Mouse (Mus musculus) neutrophil, adult 5-6 weeks (primary cell): Measurements from ENCODE around the gene Tcta. TPM values are rescaled to one million over a fixed set of nuclear protein-coding genes. Genes with fewer than 3 reads are reported as not detected.

Source experiments
- ATAC-seq: fragments of 151-379, 151-347 bp; 2 replicates; pipeline ENCODE4 v1.8.0; 2017; ENCODE audit warnings: mild to moderate bottlenecking, moderate TSS enrichment; ENCODE audit not compliant: insufficient number of reproducible peaks, poor library complexity, low FRiP score, severe bottlenecking; ENCODE audit errors: extremely low read depth
- total RNA-seq: library from RNA; stranded (forward); fragments of 200-1000 nt; gene quantifications from 2 replicates; pipeline ENCODE4 v1.2.3, GENCODE M21; 2017

The Tcta gene
- 17.4 and 23.4 TPM in 2 replicates for total RNA-seq

DNA sequence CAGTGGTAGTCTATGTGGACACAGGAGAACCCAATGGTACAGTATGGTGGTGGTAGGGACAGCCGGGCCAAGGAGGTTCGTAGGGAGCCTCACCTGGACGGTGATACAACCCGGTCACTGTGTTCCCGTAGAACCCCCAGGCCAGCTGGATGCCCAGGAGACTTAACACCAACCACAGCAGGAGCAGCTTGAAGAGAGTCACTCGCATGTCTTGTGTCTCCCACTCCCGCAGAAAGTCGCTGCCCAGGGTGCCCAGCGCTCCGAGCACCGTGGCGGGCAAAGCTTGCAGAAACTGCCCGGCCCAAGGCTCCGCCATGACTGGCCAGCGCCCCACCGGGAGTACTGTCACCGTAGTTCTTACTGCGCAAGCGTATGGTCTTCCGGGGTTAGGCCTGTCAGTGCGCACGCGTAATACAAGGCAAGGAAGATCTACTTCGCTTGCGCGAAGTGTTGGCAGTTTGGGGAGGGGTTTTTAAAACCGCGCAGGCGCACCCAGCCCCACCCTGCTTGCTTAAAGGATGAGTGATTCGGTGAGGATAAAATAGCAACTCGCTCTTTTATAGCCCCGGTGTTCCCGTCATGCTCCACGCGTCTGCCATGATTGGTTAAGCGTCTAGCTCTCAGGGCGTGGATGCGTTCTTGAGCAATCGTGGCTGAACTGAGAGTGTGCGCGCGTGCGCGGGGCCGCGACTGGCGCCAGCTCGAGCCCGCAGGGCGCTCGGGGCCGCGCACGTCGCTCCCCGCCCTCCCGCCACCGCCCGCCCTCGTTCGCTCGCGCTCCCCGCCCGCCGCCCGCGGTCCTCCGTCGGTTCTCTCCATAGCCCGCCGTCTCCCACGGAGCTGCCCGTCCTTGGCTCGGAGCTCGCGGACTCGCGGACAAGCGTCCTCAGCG is at the start of gene Tcta, which contains the start of gene Rhoa:
TSS of gene Tcta (minus strand) at position 532 of the 892 bp plus-strand sequence.
TSS of gene Rhoa (plus strand) at position 501 of the 892 bp plus-strand sequence.
- peak; percentile 94 for ATAC-seq

DNA sequence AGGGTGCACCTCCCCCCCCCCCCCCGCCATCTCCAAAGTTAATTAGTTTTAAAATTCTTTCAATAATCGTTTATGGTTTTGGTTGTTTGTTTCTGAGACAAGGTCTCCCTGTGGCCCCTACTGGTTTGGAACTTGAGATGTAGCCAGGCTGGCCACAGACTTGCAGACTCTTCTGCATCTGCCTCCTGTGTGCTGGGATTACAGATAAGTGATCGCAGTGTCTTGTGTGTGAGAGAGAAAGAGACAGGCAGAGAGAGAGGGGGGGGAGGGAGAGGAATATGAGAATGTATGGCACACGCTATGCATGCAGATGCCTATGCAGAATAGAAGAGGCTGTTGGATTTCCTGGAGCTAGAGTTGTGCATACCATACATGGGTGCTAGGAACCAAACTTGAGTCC is 43.8 kb upstream of the Tcta start:
- ATAC-seq = no peak

DNA sequence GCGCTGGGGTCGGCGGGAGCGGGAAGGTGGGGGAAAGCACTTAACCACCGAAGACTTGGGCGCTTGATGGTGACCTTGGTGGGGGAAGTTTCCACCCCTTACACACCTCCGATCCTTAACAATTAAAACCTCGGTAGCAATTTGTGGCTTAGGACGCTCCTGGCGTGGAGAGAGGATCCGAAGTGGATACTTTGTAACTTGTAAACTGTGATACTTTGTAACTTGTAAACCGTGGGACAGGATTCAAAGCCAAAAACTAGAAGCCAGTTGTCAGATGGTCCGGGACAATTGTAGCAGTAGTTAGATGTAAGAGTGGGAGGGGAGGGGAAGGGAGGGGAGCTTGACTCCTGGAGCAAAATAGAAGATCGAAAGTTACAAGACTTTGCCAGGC is 42.3 kb upstream of the Tcta start:
- ATAC-seq = no peak

DNA sequence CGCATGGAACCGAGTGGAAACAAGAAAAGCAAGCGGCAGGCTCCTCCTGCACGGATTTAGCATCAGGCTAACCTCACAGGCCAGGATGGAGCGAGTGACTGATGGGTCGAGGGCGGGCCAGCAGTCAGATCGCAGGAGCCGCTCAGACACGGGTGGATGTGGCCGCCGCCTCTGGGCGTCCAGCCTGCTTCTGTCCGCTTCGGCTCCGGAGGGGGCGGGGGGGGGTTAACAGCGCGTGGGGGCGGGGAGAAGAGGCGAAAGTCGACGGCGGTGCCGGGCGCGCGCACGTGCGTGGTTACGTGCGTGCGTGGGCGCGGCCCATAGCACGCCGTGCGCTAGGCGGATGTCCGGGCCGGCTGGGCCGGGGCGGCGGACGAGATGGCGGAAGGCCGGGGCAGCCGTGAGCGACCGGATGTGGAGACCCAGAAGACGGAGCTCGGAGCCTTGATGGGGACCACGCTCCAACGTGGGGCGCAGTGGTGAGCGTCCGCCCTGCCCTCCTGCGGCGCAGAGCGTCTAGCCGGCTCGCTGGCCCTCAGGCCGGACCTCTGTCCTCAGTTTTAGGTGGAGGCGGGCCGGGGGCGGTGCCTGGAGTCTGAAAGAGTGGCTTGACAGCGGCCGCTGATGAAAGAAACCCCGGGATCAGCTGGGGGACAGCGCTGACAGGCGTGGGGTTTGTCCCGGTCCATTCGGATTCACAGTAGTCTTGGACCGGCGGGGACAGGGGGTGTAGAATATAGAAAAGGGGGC is 41.8 kb upstream of the Tcta start, which contains the start of gene Usp4:
TSS of gene Usp4 (plus strand) at position 314 of the 750 bp plus-strand sequence.
- ATAC-seq = peak; percentile 85

DNA sequence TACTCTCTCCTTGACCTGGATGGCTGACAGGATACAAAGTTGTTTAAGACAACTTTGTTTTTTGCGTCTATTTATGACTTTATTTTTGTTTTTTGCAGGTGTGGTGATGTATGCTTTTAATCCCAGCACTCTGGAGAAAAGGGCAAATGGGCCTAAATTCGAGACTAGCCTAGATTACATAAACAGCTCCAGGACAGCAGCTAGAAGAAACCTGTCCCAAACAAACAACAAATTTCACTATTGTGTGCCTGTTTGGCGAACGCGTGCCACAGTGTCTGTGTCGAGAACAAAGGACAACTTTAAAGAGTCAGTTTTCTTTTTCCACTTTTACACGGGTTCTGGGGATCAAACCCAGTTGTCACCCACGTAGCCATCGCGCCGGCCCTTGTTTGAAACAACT is 41.1 kb upstream of the Tcta start:
- no peak for ATAC-seq

DNA sequence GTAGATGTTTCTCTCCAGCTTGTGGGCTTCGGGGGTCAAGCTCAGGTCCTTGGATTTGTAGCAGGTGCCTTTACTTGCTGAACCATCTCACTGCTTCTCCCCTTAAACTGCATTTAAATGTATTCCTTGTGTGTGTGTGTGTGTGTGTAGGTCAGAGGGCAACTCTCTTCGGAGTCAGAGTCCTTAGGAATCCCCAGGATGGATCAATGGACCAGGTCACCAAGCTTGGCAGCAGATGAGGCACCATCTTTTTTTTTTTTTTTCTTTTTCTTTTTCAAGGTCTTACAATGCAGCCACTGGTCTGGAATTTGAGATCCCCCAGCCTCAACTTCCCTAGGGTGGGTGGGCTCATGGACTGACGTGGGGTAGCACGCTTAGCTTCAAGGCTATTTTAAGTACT is 38.5 kb upstream of the Tcta start:
- no peak for ATAC-seq

DNA sequence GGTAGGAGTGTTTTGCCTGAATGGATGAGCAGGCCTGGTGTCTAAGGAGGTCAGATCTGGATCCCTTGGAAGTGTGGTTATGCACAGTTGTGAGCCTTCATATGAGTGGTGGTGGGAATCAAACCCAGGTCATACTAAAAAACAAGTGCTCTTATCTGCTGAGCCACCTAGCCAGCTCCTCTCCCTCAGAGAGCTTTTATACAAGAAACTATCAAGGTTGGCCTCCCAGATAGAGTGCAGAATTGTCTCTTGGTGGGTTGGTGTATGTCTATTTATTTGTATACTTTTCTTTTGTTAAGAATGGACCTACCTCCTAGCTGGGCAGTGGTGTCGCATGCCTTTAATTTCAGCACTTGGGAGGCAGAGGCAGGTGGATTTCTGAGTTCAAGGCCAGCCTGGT is 37.9 kb upstream of the Tcta start:
- ATAC-seq = no peak

DNA sequence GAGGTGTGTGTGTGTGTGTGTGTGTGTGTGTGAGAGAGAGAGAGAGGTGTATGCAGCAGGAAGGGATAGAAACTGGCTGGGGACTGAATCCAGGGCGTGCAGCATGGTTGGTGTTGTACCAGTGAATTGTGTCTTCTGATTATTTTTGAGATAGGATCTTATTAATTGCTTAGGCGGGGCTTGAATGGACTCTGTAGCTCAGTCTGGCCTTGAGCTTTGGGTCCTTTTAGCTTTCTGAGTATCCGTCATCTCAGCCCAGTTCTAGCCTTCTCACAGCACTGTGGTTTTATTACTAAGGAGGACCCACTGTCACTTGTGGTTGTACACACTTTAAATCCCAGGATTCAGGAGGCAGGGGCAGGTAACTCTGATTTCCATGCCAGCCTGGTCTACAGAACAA is 37.4 kb upstream of the Tcta start:
- ATAC-seq = no peak

DNA sequence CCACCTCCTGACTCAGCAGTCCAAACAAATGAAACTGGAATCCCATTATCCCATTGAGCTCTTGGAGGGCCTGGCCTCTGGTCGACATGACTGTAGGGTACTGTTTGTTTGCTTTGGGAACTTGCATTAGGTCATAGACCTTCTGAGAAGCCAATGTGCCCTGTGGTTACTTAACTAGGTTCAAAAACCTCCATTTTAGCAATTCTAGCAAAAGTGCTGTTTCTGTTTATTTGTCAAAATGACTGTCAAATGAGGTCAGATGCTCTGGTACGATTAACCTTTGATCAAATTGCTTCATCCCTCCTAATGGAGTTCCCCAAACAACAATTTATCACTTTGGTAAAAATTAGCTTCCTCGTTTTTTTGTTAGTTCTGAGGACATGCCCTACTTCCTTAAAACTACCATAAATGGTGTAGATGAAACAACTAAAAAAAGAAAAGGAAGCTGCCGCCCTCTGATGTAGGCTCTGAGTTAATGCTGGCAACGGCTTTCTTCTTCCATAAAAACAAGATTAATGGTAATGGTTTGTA is 36.4 kb upstream of the Tcta start:
- no peak for ATAC-seq

DNA sequence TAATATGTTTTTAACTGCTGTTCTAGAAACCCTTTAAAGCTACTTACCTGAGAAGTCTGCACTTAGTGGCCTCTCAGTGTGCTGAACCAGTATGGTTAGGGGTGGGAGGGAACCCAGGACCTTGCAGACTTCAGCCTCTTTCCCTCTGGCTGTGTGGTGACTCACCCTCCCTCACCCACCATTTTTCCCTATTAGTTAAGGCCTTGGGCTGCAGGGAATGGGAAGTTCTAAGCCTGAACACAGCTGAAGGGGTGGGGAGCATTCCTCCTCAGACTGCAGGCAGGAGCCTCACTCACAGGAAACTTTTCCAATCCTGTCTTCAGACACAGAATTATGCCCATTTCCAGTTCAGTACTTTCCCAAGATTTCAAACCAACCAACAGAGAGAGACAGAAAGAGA is 35.8 kb upstream of the Tcta start:
- ATAC-seq = no peak

DNA sequence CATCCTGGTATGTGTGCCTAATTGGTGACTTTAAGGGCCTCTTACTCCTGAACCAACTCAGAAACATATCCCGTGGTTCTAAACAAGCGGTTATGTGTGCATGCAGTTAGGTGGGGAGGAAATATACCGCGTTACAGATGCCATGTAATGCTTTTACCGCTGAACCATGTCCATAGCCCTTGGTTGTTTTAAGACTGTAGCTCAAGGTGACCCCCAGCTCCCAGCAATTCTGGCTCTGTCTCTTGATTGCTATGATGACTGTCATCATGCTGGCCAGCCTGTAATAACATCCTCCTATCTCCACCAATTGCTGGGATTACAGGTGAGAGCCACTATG is 35.1 kb upstream of the Tcta start:
- ATAC-seq = no peak

DNA sequence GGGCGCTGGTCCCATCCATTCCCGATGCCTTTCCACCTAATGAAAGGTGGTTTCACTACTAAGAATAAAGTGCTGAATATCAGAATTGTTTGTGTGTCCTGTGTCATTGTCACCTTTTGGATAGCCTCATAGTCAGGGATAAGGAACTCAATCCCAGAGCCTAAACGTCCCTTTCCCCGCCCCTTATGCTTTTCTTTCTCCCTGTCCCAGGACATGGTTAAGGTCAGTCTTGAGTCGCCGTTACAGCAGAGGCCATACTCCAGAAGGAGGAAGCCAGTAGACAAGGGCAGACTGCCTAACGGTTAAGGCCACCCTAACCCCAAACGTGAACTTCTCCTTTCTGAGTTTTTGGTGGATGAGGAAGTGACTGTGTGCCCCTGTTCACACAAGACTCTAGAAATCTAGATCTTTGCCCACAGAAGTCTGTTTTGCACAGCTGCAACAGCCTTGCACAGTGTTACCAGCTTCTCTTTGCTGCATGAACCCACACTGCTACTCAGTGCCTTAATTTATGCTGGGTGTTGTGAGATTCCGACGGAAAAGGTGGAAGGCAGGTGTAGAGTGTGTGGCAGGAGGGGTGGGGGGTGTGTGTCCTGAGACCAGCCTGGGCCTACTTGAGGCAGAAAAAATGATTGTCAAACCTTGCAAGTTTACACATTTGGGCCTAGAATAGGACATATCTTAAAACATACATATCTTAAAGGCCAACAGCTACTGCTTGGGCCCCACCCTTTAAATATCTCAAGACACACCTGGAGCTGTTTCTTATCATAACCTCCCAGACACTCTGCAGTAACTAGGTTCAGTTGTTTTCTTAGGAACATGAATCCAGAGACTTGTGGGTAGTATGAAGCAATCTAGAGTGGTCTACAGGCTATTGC is 34.5 kb upstream of the Tcta start:
- ATAC-seq = peak; percentile 67

DNA sequence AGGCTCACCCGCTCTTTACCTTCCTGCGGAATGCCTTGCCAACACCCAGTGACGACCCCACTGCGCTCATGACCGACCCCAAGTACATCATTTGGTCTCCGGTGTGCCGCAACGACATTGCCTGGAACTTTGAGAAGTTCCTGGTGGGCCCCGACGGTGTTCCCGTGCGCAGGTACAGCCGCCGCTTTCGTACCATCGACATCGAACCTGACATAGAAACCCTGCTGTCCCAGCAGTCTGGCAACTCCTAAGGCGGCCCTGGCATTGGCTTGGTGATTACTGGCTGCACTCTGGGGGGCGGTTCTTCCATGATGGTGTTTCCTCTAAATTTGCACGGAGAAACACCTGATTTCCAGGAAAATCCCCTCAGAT is 33.9 kb upstream of the Tcta start:
- ATAC-seq = no peak

DNA sequence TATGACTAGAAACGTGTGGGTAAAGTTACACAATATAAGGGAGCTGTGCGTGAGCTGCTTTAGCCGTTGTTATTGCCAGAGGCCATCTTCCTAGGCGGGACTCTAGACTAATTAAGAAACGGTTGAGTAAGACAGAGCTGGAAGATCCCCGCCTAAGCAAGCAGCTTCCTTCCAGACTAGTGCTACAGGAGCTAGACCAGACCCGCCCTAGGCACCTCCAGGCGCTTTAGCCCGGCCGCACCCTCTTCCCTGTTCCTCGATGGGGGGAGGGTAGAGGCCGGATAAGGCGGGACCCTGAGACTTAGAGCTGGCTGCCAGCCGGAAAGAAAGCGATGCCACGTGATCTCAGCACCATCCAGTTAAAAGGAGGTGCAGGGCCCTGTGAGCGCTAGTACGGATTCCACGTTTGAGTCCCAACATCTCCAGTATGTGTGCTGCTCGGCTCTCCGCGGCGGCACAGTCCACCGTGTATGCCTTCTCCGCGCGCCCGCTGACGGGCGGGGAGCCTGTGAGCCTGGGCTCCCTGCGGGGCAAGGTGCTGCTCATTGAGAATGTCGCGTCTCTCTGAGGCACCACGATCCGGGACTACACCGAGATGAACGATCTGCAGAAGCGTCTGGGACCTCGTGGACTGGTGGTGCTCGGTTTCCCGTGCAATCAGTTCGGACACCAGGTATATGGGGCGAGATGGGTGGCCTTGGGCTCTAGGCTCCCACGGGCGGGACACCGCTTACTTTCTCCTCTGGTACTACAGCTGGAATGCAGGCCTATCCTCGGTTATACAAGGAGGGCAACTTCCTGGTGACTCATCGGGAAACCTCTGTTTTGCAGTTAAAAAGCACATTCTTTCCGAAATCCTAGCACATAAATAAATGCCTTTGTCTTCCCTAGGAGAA is 33.2 kb upstream of the Tcta start, which contains the start of gene Gpx1:
TSS of gene Gpx1 (plus strand) at position 18 of the 896 bp plus-strand sequence.
- ATAC-seq = peak; percentile 72

DNA sequence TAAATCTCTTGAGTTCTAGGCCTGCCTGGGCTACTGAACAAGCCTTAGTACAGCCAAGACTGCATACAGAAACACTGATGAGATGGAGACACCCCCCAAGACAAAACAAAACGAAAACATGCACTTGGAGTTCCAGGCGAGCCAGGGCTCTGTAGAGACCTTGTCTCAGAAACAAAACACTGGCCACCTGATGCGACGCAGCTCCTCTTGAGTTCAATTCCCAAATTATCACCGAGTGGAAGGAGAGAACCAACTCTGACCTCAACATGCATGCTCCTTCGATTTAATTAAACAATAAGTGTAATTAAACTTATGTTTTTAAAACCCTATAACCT is 32.6 kb upstream of the Tcta start:
- ATAC-seq = no peak

DNA sequence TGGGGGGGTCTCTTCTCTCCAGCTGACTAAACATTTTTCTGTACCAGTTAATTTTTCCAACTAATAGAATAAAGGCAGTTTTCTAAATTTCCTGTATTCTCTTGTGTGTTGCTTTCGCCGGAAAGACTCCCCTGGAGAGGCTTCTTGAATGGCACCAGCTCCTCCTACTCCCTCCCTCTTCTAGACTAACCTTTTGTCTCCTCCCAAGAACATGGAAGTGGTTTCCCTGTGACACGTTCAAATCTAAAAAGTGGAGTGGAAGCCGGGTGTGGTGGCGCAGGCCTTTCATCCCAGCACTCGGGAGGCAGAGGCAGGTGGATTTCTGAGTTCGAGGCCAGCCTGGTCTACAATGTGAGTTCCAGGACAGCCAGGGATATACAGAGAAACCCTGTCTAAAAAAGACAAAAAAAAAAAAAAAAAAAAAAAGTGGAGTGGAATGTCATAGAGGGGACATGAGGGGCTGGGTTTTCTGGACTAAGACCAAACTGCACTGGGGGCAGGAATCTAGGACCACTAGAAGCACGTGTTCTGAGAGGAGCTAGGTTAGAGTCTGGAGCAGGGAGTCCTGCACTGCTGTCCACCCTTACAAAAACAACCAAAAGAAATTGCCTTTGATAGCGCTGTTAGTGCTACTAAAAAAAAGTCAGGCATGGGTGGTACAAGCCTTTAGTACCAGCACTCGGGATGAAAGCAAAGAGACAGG is 32.0 kb upstream of the Tcta start:
- no peak for ATAC-seq

DNA sequence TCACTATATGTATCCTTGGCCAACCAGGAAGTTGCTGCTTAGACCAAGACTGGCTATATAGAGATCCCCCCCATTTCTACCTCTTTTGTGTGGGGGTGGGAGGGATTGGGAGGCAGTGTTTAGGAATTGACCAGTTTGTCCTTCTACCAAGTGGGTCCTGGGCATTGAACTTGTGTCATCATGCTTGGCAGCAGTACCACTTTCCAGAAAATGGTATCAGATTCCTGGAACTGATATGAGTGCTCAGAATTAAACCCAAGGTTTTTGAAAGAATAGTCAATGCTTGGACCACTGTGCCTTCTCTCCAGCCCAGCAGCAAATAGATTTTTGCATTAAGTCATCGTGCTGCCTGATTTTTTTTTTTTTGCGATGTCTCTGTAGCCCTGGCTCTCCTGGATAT is 19.9 kb upstream of the Tcta start:
- no peak for ATAC-seq

DNA sequence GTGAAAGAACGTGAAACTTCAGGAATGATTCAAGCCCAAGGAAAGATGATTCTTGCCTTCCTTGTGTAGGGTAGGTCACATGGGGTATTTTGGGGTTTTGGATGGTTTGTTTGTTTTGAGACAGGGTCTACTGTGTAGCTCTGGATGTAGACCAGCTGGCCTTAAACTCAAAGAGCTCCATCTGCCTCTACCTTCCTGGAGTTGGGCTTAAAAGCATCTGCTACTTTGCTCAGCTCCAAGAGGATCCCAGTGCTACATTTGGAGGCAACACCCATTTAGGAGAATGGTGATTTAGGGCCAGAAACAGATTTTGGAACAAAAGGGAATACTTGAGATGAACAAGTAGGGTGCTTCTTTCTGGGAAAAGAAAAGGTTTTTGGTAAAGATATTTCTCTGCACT is 18.8 kb upstream of the Tcta start:
- ATAC-seq = no peak
